Mouse (Mus musculus) embryonic stem cell, embryonic (primary cell): ENCODE data around the gene Mmp20.

Experiments used
- CTCF ChIA-PET, 4 experiments: fragments of 300-600 bp in 2 of 4; fragments of 350-600 bp in 2 of 4; sonication (Branson Sonifier 250); formaldehyde crosslinking; loops; one replicate each; lab custom pipeline; 2022; ENCODE audit warnings: inconsistent platforms in 2 of 4; lab: Charles Lee
- POLR2A ChIA-PET, 4 experiments: fragments of 300-600 bp in 2 of 4; fragments of 350-600 bp in 2 of 4; sonication (Branson Sonifier 250); formaldehyde crosslinking; loops; one replicate each; lab custom pipeline; 2022; ENCODE audit warnings: antibody characterized with exemption in 4 of 4, inconsistent platforms in 1 of 4; lab: Charles Lee

Gene Mmp20

DNA sequence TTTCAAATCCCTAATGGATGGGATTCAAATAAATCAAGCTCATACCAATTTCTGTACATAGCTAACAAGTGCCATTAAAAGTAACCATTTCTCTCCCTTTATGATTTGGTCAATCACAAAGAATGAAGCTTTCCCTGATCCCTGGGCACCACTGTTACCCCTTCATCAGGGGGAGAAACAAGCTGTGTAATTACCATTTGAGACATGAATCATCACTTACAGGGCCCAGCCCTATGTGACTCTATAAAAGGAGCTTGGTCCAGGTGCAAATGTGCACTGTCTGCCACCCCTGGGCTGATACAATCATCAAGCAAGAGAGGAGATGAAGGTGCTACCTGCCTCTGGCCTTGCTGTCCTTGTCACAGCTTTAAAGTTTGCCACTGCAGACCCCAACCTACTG, at the start of gene Mmp20:
Mmp20 (plus strand) TSS at position 301 of the 400 bp plus-strand sequence.
- CTCF ChIA-PET: interaction anchor here in 1 of 4 experiments (0.6 to 1.6 kb wide), 1 partner anchor 25 kb away, joined by 3 to 6 read pairs; no protein-coding TSS in a partner anchor
- POLR2A ChIA-PET: interaction anchor here in 1 of 4 experiments (0.6 kb wide), 1 partner anchor 735 kb away, joined by 3 read pairs; no protein-coding TSS in a partner anchor

DNA sequence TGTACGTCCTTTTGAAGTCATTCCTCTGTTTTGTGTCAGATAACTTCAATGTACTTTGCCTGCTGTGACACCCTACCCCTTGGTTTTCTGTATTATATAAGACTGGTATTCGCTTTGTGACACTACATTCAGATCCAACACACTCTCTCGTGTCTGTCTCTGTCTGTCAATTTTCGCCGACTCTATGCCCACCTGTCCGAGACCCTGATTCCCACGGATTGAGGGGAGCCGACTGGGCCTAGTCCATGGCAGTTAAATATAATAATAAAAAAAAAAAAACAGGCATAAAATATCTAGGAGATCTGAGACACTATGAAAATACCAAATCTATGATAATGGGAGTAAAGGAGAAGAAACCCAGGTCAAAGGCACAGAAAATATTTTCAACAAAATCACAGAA, 38.0 kb upstream of the Mmp20 start:
- CTCF ChIA-PET: no interaction called here
- POLR2A ChIA-PET: no interaction called here

DNA sequence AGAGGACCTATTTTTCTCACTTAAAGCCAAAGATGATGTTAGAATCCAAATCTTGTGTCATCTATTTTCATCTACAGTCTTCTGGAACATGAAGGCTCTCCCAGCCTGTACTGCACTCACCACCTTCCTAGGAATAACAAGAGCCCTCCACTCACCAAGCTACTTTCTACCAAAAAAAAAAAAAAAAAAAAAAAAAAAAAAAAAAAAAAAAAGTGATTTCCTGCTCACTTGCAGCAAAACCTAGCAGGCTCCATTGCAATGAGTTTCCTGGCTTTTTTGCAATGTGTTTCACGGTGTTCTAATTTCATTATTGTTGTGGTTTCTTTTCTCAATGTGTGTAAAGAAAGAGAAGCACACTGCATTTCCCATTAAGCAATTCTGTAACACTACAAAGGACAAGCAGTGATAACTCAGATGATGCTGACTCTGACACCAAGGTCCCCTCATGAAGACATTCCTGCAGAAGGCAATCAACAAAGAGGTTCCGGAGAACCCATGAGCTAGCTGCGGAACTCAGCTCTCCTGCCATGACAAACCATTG, 34.7 kb upstream of the Mmp20 start:
- CTCF ChIA-PET: interaction anchor here (0.6 to 2.8 kb wide), 4 partner anchors 10 to 377 kb away, joined by 3 to 18 read pairs (median 4); no protein-coding TSS in a partner anchor
- POLR2A ChIA-PET: no interaction called here

DNA sequence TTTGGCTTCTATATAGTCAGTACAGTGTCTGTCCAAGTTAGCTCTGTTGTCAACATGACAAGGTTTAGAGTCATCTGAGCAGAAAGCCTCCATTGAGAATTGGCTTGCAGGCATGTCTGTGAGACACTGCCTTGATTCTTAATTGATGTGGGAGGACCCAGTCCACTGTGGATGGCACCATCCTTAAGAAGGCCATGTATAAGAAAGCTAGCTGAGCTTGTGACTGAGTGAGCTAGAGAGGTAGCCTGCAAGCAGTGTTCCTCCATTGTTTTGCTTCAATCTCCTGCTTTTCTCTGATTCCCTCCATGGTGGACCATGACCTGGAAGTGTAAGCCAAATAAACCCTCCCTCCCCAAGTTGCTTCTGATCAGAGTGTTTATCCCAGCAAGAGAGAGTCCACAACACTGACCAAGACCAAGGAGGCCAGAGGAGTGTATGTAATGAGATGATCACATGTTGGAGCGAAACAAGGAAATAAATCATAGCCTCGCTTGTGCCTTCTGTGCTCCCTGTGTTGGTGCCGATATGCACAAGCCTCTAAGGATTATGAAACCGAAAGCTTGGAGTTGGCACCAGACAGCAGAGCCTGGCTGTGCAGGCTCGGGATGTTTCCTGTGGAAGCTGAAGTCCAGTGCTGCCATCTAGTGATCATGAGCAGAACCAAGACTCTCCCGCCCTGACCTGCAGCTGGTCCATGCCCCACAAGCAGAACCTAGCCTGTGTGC, 33.1 kb upstream of the Mmp20 start:
- ChIA-PET CTCF (interaction anchor here (0.5 to 2.8 kb wide), 24 partner anchors 8 to 609 kb away, joined by 3 to 23 read pairs (median 4); partner anchors contain the start of gene Mmp12 (in 1 of the 4)), POLR2A (interaction anchor here in 1 of 4 experiments (1.4 kb wide), 1 partner anchor 8 kb away, joined by 3 read pairs; no protein-coding TSS in a partner anchor)

GRCm38 (mm10) chr9:7602982-7603742, 24.9 kb upstream of the Mmp20 start:
- POLR2A ChIA-PET: interaction anchor here in 3 of 4 experiments (0.7 to 1.1 kb wide), 5 partner anchors 9 to 278 kb away, joined by 3 to 4 read pairs (median 3); partner anchors contain the start of gene Birc2 (in 1 of the 3)
- CTCF ChIA-PET: interaction anchor here (0.5 to 1.9 kb wide), 49 partner anchors 8 to 1382 kb away, joined by 3 to 34 read pairs (median 3); partner anchors contain the start of genes Mmp20 (in 1 of the 4) and Tmem123 (in 1 of the 4)

- ChIA-PET POLR2A (interaction anchor here in 2 of 4 experiments (0.8 to 1.1 kb wide), 4 partner anchors 10 to 277 kb away, joined by 3 read pairs; partner anchors contain the start of gene Birc2 (in 1 of the 2)), CTCF (interaction anchor here (0.5 to 1.9 kb wide), 42 partner anchors 9 to 605 kb away, joined by 3 to 34 read pairs (median 3); partner anchors contain the start of genes Mmp20 (in 1 of the 4) and Tmem123 (in 1 of the 4))
These were observed 24.0 kb upstream of the Mmp20 start for GRCm38 (mm10) chr9:7604005-7604404.

DNA sequence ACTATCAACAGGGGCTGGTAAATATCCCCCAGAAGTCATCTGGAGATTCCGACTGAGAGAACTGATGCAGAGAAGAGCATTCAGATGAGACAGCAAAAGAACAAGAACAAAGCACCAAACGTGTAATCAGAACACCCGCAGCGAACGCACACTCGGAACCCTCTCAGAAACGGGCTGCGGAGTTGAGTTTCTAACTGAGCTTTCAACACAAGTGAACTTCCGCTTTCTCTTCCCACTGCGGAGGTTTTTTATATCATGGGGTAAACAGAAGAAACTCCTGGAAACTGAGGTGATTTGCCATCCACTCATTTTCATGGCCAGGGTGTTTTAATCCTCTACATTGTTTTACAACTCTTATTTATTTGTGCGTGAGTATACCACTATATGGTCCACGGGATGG, 22.4 kb upstream of the Mmp20 start:
- POLR2A ChIA-PET: no interaction called here
- CTCF ChIA-PET: no interaction called here

DNA sequence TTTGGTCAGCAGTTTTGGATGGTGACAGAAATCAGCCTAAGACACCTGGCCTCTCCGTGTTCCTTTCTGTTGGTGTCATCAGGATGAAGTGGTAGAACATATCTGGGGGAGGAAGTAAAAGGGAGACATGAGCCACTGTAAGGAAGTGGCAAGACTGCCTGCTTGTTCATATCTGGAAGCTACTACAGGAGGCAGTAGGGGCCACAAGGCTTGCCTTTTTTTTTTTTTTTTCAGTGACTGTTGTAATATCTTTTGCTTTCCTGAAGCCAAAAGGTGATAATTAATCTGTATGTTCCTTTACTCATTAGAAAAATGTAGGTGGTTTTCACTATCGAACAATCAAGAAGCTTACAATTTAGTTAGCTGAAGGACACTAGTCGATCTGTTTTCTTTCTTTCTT, 5.4 kb upstream of the Mmp20 start:
- ChIA-PET POLR2A (no interaction called here), CTCF (no interaction called here)

DNA sequence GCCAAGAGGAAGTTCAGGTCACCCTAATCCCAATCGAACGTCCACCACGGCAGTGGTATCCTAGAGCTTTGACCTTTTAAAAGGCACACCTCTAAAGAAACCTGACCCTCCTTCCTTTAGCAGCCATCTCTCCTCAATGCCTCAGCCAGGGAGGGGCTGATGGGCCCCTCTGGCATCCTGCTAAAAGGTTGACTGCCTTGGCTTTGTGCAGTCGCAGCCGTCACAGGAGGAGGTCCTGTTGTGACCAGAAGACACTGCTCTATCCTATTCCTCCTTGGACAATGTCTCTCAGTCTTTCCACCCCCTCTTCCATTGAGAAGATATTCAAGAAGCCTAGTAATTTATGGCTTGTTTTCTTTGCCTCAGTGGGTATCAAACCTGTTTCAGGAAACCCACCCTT, 5.9 kb downstream of the Mmp20 start:
- ChIA-PET CTCF (interaction anchor here in 1 of 4 experiments (0.8 kb wide), 1 partner anchor 81 kb away, joined by 3 read pairs; no protein-coding TSS in a partner anchor), POLR2A (interaction anchor here in 1 of 4 experiments (0.6 to 1.5 kb wide), 2 partner anchors 63 to 823 kb away, joined by 3 to 4 read pairs; no protein-coding TSS in a partner anchor)

DNA sequence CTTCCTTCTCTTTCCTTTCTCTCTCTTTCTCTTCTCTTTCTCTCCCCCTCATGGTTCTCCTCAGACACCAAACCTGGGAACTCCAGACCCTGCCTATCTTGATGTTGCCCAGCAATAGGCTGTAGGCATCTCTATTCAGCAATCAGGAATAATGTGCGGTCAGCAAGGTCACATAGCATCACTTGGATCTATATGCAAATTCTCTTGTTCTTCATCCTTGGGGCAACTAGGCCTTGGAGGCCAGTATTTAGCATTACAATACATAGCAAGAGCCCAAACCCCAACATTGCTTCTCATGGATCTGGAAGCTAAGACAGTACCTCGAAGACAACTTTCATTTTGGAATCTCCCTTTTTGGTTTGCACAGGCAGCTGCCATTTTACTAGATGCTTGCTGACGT, 19.9 kb downstream of the Mmp20 start:
- POLR2A ChIA-PET: interaction anchor here in 1 of 4 experiments (0.5 kb wide), 1 partner anchor 1378 kb away, joined by 3 read pairs; no protein-coding TSS in a partner anchor
- CTCF ChIA-PET: no interaction called here

DNA sequence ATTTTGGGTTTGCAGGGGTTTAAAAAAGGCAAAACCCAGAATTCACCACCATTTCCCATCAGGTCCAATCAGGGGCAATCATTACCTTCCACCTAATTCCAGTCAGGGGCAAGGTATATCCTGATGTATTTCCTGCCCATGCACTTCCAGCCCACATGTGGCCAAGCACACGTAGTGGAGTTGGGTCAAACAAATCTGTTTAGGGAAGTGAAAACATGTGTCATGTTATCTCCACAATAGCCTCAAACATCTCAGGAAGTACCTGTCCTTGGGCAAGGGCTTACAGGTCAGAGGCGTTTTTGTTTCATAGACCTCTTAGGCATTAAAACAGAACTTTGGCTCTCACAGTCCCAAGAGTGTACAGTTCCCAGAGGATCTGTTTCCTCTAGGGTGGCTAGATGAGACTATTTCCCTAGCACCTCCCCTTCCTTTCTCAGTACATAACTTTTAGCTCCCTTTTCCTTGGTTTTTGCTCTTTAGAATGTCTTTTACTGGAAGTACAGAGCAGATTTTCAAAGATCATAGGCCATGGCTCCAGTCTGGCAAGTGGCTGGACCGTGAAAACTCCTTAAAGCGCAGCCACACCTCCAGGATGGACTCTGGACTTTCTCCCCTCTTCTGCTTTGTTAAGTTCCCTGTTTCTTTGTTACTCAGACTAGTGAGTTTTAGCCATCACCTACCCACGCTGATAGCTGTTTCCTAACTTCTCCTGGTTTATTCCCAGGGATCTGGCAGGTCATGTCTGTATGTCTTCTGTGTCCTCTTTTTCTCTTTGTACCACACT, 22.6 kb downstream of the Mmp20 start:
- CTCF ChIA-PET: no interaction called here
- POLR2A ChIA-PET: no interaction called here

- POLR2A ChIA-PET: no interaction called here
- CTCF ChIA-PET: no interaction called here
These were observed 24.5 kb downstream of the Mmp20 start for GRCm38 (mm10) chr9:7652351-7653085.

- ChIA-PET POLR2A (no interaction called here), CTCF (no interaction called here)
These were observed 29.9 kb downstream of the Mmp20 start for GRCm38 (mm10) chr9:7657946-7658345.

- ChIA-PET CTCF (no interaction called here), POLR2A (interaction anchor here in 1 of 4 experiments (0.6 kb wide), 1 partner anchor 385 kb away, joined by 4 read pairs; no protein-coding TSS in a partner anchor)
These were observed 31.5 kb downstream of the Mmp20 start for GRCm38 (mm10) chr9:7659469-7660020.

DNA sequence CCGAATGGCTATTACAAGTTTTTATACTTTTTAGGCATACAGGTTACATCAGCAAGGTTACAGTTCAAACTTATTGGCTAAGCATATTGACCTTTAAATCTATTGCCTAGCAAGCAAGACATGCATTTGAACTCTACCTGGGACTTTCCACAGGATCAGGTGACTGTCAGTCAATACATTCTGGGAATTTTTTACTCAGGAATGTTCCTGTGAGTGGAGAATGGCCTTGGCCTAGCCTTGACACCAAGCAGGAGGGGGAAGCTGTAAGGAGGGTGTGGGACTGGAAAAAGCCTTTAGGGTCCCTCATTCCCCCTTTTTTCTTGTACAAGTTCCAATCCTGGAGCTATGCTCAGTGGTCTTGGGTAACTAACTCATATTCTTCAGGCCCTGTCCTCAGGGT, 33.3 kb downstream of the Mmp20 start:
- CTCF ChIA-PET: no interaction called here

DNA sequence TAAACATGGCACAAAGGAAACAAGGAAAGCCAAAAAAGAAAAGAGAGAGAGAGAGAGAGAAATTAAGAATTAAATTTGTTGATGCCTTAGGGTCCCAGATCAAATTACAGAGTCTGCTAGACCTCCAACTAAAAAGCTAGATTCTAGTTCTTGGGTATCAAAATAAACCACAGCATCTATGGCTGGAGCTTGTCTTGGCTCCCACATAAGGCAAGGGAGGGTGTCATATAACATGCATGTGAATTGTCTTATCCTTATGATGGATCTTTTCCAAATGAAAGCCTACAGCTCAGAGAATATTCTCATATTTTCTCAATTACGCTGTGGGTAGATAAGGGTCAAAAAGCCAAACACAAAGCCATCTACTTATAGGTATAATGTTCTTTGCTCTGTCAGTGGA, 41.6 kb downstream of the Mmp20 start:
- ChIA-PET CTCF (no interaction called here), POLR2A (interaction anchor here in 2 of 4 experiments (0.6 to 0.8 kb wide), 2 partner anchors 47 to 1184 kb away, joined by 3 to 6 read pairs; no protein-coding TSS in a partner anchor)

More for the DNA sequence above, 33.3 kb downstream of the Mmp20 start:
- POLR2A ChIA-PET: no interaction called here

DNA sequence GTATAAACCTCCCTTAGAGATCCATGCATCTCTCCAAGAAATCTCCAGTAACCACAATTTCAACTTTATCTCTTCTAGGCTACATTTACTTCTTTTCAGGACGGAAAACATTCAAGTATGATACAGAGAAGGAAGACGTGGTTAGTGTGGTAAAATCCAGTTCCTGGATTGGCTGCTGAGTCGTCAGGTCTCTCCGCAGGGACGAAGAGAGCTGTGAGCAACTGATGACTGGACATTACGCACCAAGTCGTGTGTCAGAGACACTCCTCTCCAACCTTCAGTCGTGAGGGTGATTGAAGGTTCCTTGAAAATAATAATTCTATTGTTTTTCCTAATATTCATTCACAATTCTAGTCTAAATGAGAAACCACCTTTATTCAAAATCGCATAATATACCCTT, 45.0 kb downstream of the Mmp20 start:
- ChIA-PET POLR2A (no interaction called here), CTCF (no interaction called here)
